Comparison of ENCODE assay signal across 19 mouse cellular contexts in the genomic region with DNA sequence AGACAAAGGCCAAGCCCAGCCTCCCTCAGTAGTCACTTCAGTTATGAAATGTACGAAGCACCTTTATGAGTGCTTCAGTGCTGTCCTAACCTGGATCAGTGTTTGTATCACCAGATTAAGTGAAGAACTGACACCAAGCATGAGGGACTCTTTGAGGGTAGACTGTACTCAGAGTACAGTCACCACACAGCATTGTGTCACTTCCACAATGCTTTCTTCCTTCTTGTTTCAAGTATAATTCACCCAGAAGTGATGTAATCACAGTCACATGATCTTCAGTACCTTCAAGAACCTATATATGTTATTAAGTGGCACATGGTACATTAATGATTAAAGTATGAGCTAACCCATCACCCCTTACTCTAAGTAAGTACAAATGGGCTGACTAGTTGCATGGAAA.
"Had no signal": no experiment of that assay in that cellular context is flagged by ENCODE, and none has a peak within 500 bp of the region (broad histone marks: within the 10 kb centered on the region; RNA-seq: fewer than 3 reads in every experiment).

No protein-coding gene starts in this region.

- ATAC-seq: forebrain, embryonic 13.5 days; forebrain, embryonic 14.5 days; forebrain, embryonic 15.5 days had no signal

- DNase-seq: cerebellum, adult 9-10 months; cerebellum, adult 9-11 months; cerebellum, postnatal 10 days; cerebellum, postnatal 14 days; cerebellum, postnatal 25 days; cerebellum, postnatal 36 days; embryo, embryonic 11 days; forebrain, postnatal 0 days; gastrocnemius, adult 2 months; gastrocnemius, postnatal 10 days; gastrocnemius, postnatal 14 days; gastrocnemius, postnatal 25 days; gastrocnemius, postnatal 36 days; heart, adult 11 months; heart, adult 18-20 months; heart, adult 2 months had no signal
